ENCODE assay signal across 16 mouse cellular contexts in the genomic region with DNA sequence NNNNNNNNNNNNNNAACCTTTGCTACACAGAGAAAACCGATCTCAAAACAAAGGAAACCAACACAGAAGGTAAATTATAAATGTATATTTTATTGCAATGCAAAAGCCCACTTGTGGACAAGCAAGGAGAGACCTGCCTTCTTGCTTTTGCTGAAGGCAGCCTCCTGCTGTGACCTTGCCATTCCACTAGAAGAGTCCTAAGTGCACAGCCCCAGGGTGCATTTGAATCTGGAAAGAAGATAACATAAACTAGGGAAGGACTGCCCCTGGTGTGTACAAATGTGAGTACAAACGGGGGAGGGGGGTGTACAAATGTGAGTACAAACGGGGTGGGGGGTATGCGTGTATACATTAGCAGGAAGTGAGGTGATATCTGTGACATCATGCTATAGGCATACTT.
"Had no signal": no experiment of that assay in that cellular context is flagged by ENCODE, and none has a peak within 500 bp of the region (broad histone marks: within the 10 kb centered on the region; RNA-seq: fewer than 3 reads in every experiment).

No protein-coding gene starts in this region.

- H3K27ac ChIP-seq: midbrain, embryonic 10.5 days; midbrain, embryonic 12.5 days; neural tube, embryonic 12.5 days had no signal

- H3K4me2 ChIP-seq: lung, embryonic 14.5 days; midbrain, embryonic 12.5 days; neural tube, embryonic 12.5 days had no signal

- H3K4me1 ChIP-seq: midbrain, embryonic 10.5 days; midbrain, embryonic 12.5 days; neural tube, embryonic 12.5 days had no signal

- H3K36me3 ChIP-seq: midbrain, embryonic 10.5 days; midbrain, embryonic 12.5 days; neural tube, embryonic 12.5 days had no signal

- H3K27me3 ChIP-seq: midbrain, embryonic 12.5 days; neural tube, embryonic 12.5 days had no signal

- DNase-seq: lung, adult 18-20 months; lung, embryonic 14.5 days; lung, postnatal 10 days; lung, postnatal 4 days; midbrain, embryonic 14.5 days; retina, postnatal 1 day; right cerebral cortex, adult 18-20 months; right cerebral cortex, postnatal 25 days; right cerebral cortex, postnatal 4 days; spleen, adult 18-20 months; thymus, adult 18-20 months; thymus, postnatal 14 days; thymus, postnatal 36 days had no signal

- H3K9ac ChIP-seq: lung, embryonic 14.5 days; midbrain, embryonic 12.5 days; neural tube, embryonic 12.5 days had no signal

- H3K9me3 ChIP-seq: midbrain, embryonic 10.5 days; midbrain, embryonic 12.5 days; neural tube, embryonic 12.5 days had no signal

- H3K4me3 ChIP-seq: midbrain, embryonic 10.5 days; midbrain, embryonic 12.5 days; neural tube, embryonic 12.5 days had no signal
